In the genomic region with DNA sequence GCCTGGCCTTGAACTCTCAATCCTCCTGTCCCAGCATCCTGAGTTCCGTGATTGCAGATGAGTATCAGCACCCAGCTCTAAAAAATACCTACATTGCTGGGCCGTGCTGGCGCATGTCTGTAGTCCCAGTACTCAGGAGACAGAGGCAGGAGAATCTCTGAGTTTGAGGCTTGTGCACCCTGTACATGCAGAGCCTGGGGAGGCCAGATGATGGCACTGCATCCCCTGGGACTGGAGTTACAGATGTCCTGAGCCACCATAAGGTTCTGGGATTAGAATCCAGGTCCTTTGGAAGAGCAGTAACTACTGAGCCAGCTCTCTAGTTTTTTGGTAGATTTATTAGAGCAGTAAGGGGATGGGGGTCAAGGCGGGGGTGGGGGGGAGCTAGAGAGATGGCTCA, we compare ENCODE assay signal across 14 mouse cellular contexts.
"Had no signal": no experiment of that assay in that cellular context is flagged by ENCODE, and none has a peak within 500 bp of the region (broad histone marks: within the 10 kb centered on the region; RNA-seq: fewer than 3 reads in every experiment).

No protein-coding gene starts in this region.

- H3K4me3 ChIP-seq: kidney, embryonic 15.5 days; left cerebral cortex, adult 2 months; limb, embryonic 10.5 days; liver, embryonic 12.5 days; lung, embryonic 15.5 days; megakaryocyte, embryonic 14.5 days; midbrain, embryonic 15.5 days; neural tube, embryonic 12.5 days had no signal

- H3K9me3 ChIP-seq: kidney, embryonic 15.5 days; limb, embryonic 10.5 days; liver, embryonic 12.5 days; lung, embryonic 15.5 days; megakaryocyte, embryonic 14.5 days; midbrain, embryonic 15.5 days; neural tube, embryonic 12.5 days had no signal

- H3K4me1 ChIP-seq: kidney, embryonic 15.5 days; limb, embryonic 10.5 days; lung, embryonic 15.5 days; midbrain, embryonic 15.5 days; neural tube, embryonic 12.5 days had no signal

- H3K4me2 ChIP-seq: kidney, embryonic 15.5 days; liver, embryonic 12.5 days; lung, embryonic 15.5 days; midbrain, embryonic 11.5 days; midbrain, embryonic 15.5 days; neural tube, embryonic 12.5 days had no signal

- H3K9ac ChIP-seq: kidney, embryonic 15.5 days; liver, embryonic 12.5 days; lung, embryonic 15.5 days; midbrain, embryonic 15.5 days; neural tube, embryonic 12.5 days had no signal

- DNase-seq: kidney, postnatal 4 days; lung, postnatal 14 days; thymus, adult 18-20 months; thymus, postnatal 14 days had no signal

- H3K27me3 ChIP-seq: kidney, embryonic 15.5 days; liver, embryonic 12.5 days; lung, embryonic 15.5 days; megakaryocyte, embryonic 14.5 days; midbrain, embryonic 15.5 days; neural tube, embryonic 12.5 days had no signal

- ATAC-seq: liver, embryonic 12.5 days; midbrain, embryonic 15.5 days had no signal

- H3K27ac ChIP-seq: kidney, embryonic 15.5 days; left cerebral cortex, adult 2 months; limb, embryonic 10.5 days; liver, embryonic 12.5 days; lung, embryonic 15.5 days; macrophage; midbrain, embryonic 15.5 days; neural tube, embryonic 12.5 days had no signal
